Mouse (Mus musculus) sigmoid colon, adult 10 weeks (tissue): ENCODE results near the gene 6430571L13Rik. TPM values are rescaled to one million over a fixed set of nuclear protein-coding genes. Genes with fewer than 3 reads are reported as not detected.

Experiments used
- polyA plus RNA-seq: library from polyadenylated mRNA; stranded (reverse); fragments of 350-450 nt; fragmentation: Illumina TruSeq; extraction: RNeasy Lipid Tissue Mini Kit (QIAGEN cat#74804); gene quantifications from one replicate; pipeline ENCODE4 v1.2.3, GENCODE M21; 2014; ENCODE audit warnings: low read depth, low replicate concordance

The 6430571L13Rik gene
- polyA plus RNA-seq = not detected

DNA sequence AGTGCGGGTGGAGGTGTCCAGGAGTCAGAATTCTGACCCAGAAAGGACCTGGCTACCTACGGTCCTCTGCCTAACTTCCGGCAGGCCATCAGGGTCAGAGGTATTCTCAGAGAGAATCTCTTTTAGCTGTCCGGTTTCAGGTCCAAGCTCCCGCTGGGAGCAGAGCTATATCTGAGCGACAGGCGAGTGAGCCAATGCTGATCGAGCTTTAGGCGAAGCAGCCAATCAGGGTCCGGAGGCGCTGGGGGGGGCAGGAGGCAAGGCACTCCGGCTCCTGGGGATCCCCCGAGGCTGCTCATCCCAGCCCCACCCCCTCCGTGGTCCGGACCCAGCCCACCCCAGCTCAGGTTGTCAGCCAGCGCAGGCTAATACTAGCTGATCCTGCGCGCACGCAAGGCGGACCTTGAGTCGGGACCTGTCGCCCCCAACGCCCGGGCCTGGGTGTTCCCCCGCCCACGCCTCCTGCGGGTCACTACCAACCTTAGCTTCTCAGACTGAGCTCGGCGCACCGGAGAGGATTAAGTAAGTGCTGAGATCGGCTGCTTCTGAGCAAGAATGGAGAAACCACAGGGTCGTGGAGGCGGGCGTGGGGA, at the start of gene 6430571L13Rik:
Gene 6430571L13Rik (plus strand): TSS at position 336 of the 593 bp plus-strand sequence.

DNA sequence AAGGTAGTCTGAATTCAATTTTAAA, 44.6 kb upstream of the 6430571L13Rik start, which contains the start of gene Cish:
Gene Cish (plus strand): TSS at position 11 of the 25 bp plus-strand sequence.

DNA sequence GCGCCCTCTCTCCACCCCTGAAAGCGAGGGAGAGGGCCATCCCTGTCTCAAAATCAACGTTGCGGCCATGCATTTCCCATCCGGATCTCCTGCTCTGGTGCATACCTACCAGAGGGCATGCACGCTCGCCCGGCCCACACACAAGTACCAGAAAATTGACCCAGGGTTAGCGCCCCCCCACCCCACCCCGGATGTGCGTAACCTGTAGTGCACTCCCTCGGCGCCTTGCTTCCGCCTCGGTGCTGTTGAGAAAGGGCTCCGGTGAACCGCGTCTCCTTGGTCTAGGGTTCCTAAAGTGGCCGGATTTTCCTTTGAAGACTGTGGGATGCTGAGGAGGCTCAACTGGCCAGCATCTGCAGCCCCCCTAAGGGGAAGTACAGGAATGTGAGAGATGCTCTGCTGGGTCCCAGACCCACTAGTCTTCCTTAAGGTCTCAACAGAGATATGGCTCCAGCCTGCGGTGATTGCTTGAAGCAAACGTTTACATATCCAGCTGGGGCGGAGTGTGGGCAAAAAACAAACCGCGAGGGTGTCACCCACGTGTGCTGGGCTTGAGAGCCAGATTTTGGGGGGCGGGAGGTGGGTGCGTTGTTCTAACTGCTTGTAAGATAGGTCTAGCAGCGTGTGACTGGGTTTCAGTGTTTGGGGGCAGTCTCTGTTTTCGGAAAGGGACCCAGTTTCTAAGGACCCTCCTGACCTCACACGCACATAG, 2.1 kb upstream of the 6430571L13Rik start, which contains the start of gene Hemk1:
Gene Hemk1 (minus strand): TSS at position 179 of the 712 bp plus-strand sequence.

DNA sequence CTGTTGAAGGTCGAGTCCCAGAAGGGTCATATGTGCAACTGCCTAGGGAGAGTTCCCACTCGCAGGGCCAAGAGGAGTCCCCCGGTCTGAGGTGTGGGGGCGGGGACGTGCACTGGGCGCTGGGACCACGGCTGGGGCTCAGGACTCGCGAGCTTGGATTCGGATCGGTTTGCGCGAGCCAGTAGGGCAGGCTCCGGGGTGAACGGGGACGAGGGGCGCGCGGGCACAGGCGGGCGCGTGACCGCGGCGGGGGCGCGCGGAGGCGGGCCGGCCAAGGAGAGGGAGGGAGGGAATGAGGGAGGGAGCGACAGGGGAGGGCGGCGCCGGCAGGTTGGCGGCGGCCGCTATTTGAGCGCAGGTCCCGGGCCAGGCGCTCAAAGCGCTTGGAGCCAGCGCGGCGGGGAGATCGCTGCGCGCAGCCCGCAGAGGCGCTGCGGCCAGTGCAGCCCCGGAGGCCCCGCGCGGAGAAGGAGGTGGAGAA, 59.1 kb downstream of the 6430571L13Rik start, which contains the start of gene Cacna2d2:
Gene Cacna2d2 (plus strand): TSS at position 122 of the 481 bp plus-strand sequence.

Other genes starting within 250 kb of the 6430571L13Rik start
- gene Dock3, start 108.7 kb upstream of the 6430571L13Rik start, polyA plus RNA-seq = 1.9 TPM
- gene Mapkapk3, start 50.7 kb upstream of the 6430571L13Rik start, polyA plus RNA-seq = 15.5 TPM
- gene Cish, start 44.6 kb upstream of the 6430571L13Rik start, polyA plus RNA-seq = 2.5 TPM
- gene Hemk1, start 2.3 kb upstream of the 6430571L13Rik start, polyA plus RNA-seq = 2.2 TPM
- gene Cacna2d2, start 59.0 kb downstream of the 6430571L13Rik start, polyA plus RNA-seq = 0.98 TPM
- gene Tmem115, start 193.3 kb downstream of the 6430571L13Rik start, polyA plus RNA-seq = not detected
- 1.6 TPM for gene Cyb561d2, start 201.6 kb downstream of the 6430571L13Rik start, polyA plus RNA-seq
- 2.0 TPM for gene Nprl2, start 201.6 kb downstream of the 6430571L13Rik start, polyA plus RNA-seq
- not detected for gene Zmynd10, start 206.7 kb downstream of the 6430571L13Rik start, polyA plus RNA-seq
- 33.5 TPM for gene Rassf1, start 211.0 kb downstream of the 6430571L13Rik start, polyA plus RNA-seq
- gene Tusc2, start 222.7 kb downstream of the 6430571L13Rik start, polyA plus RNA-seq = 20.1 TPM
- gene Hyal2, start 227.3 kb downstream of the 6430571L13Rik start, polyA plus RNA-seq = 0.28 TPM
- gene Hyal1, start 236.3 kb downstream of the 6430571L13Rik start, polyA plus RNA-seq = 2.7 TPM
- gene Naa80, start 238.3 kb downstream of the 6430571L13Rik start, polyA plus RNA-seq = 1.5 TPM
- not detected for gene Hyal3, start 240.2 kb downstream of the 6430571L13Rik start, polyA plus RNA-seq
- gene Ifrd2, start 247.0 kb downstream of the 6430571L13Rik start, polyA plus RNA-seq = 25.5 TPM